Mouse (Mus musculus): ENCODE results near the gene Myo7a. TPM values are rescaled to one million over a fixed set of nuclear protein-coding genes. Genes with fewer than 3 reads are reported as not detected.

Myo7a gene
- polyA plus RNA-seq, 1 experiment from 2014 or later: 8.3 TPM

DNA sequence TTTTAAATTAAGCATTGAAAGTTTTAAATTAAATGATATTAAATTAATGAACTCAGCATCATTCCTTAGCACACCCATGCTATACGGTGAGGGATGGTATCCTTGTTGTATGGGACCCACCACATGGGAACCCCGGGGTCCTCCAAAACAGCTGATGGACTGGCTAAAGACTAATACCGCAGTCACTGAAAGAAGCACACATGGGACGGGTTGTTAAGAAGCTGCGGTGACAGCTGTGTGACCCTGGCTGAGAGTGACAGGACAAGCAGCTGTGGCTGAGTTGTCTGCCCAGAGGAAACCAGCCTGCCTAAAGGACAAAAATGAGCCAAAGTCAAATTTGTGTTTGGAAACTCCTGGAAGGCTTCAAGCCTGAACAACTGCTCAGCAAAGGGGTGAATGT lies 34.6 kb upstream of the Myo7a start:
- peak overlapping the region; percentile 15; the same call in 1 of the 2 replicates for H3K27ac ChIP-seq
- no peak for DNase-seq
- no peak overlapping the region for H3K4me2 ChIP-seq
- H3K4me1 ChIP-seq (replicated peaks): peaks cover 80% of the 10 kb centered on the region
- H3K9me3 ChIP-seq (replicated peaks): no peaks in the 10 kb centered on the region
- H3K4me3 ChIP-seq (replicated peaks): no peak overlapping the region
- no peaks in the 10 kb centered on the region for H3K27me3 ChIP-seq
- H3K9ac ChIP-seq: no peak overlapping the region
- ATAC-seq (ENCODE audit: low read depth): no peak
- peaks cover 38% of the 10 kb centered on the region for H3K36me3 ChIP-seq
- WGBS (ENCODE audit: insufficient replicate concordance): 66% methylated on average over 5 of the region's 5 CpGs

DNA sequence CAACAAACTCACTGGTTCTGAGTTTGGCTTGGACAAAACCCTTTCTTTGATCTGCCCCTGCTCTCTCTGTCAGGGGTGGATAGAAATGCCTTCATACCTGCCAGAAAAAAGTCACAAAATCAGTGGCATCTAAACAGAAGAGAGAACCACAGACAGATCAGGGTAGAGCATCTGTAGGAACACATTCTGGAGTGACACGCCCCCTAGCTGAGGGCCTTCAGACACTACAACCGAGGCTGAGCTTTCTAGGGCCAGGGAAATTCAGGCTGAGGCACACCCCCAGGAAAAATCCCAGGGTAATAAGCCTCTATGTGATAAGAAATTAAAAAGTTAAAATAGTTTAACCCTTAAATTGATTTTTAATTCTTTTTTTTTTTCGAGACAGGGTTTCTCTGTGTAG lies 34.0 kb upstream of the Myo7a start:
- Histone ChIP-seq H3K4me2 (no peak overlapping the region), H3K4me1 (replicated peaks) (peaks cover 76% of the 10 kb centered on the region), H3K9me3 (replicated peaks) (no peaks in the 10 kb centered on the region), H3K27me3 (no peaks in the 10 kb centered on the region), H3K9ac (no peak overlapping the region), H3K36me3 (peaks cover 40% of the 10 kb centered on the region), H3K4me3 (replicated peaks) (no peak overlapping the region), H3K27ac (no peak overlapping the region)
- no peak for DNase-seq
- 40% methylated on average over 3 of the region's 3 CpGs for WGBS (ENCODE audit: insufficient replicate concordance)
- no peak for ATAC-seq (ENCODE audit: low read depth)

DNA sequence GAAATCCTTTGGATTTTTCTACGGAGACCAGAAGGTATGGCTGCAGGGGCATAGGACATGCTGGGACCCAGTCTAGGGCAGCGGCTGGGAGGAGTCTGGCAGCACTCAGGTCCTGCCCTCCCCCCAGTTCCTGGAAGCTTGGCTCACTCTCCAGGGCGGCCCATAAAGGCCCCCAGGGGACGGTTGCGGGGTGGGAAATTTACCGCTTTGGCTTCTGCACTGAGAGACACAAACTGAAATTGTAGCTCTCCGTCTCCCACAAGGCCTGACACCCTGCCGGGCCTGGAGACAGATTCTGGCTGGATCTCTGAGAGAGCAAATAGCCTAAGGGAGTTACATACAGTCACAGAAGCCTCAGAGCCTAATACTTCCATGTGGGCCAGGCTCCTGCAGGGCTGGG lies 33.1 kb upstream of the Myo7a start:
- 81% methylated on average over 8 of the region's 8 CpGs for WGBS (ENCODE audit: insufficient replicate concordance)
- Histone ChIP-seq H3K9ac (0 out of 2 replicates have a peak overlapping the region, but pooled peaks have one; percentile 2), H3K27me3 (no peaks in the 10 kb centered on the region), H3K27ac (no peak overlapping the region), H3K4me1 (replicated peaks) (peaks cover 72% of the 10 kb centered on the region), H3K9me3 (replicated peaks) (no peaks in the 10 kb centered on the region), H3K4me2 (no peak overlapping the region), H3K4me3 (replicated peaks) (no peak overlapping the region), H3K36me3 (peaks cover 42% of the 10 kb centered on the region)
- ATAC-seq (ENCODE audit: low read depth): no peak
- DNase-seq: no peak

DNA sequence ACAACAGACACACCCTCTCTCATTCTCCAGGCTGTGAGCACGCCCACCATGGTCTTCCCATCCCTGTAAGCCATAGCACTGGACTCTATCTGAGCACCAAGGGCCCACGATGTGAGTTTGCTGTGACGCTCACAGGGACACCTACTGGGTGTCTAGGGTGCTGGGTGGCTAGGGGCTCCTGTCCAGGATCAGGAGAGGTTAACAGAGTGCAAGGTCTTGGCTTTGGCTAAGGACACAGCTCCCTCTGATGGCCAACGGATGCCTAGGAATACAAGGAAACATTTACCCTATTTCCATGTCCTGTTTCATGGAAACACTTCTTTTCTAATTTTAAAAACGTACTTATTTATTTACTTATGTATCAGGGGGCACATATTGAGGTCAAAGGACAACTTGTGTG lies 31.2 kb upstream of the Myo7a start:
- Histone ChIP-seq H3K4me1 (replicated peaks) (peaks cover 62% of the 10 kb centered on the region), H3K36me3 (peaks cover 51% of the 10 kb centered on the region)

DNA sequence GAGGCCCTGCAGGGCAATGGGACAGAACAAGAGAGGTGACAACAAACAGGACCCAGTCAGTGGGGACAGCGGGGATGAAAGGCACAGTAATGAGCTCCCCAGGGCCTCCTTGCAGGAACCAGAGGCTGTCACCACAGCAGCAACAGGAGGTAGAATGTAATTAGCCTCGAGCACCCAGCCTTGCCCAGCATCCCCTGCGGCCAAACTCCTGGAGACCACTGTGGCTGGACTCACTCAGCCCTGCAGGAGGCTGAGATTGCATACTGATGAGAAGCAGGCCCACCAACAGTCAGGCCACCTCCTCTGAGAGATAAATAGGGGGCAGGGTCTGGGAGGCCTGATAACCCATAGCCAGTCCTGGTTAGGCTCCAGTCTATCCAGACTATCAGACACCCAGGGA lies 30.5 kb upstream of the Myo7a start:
- no peak overlapping the region for H3K4me3 ChIP-seq (replicated peaks)
- H3K9me3 ChIP-seq (replicated peaks): no peaks in the 10 kb centered on the region
- H3K9ac ChIP-seq: no peak overlapping the region
- H3K27me3 ChIP-seq: no peaks in the 10 kb centered on the region
- peaks cover 59% of the 10 kb centered on the region for H3K36me3 ChIP-seq
- H3K27ac ChIP-seq: no peak overlapping the region
- peaks cover 61% of the 10 kb centered on the region for H3K4me1 ChIP-seq (replicated peaks)
- peak; percentile 12; the same call in 1 of the 2 replicates for ATAC-seq (ENCODE audit: low read depth)
- DNase-seq: no peak
- H3K4me2 ChIP-seq: no peak overlapping the region
- 44% methylated on average over 3 of the region's 3 CpGs for WGBS (ENCODE audit: insufficient replicate concordance)

More for the DNA sequence above, 31.2 kb upstream of the Myo7a start:
- Histone ChIP-seq H3K9me3 (replicated peaks) (no peaks in the 10 kb centered on the region), H3K27ac (no peak overlapping the region), H3K4me2 (no peak overlapping the region), H3K9ac (no peak overlapping the region), H3K27me3 (no peaks in the 10 kb centered on the region), H3K4me3 (replicated peaks) (no peak overlapping the region)
- 51% methylated on average over 5 of the region's 5 CpGs for WGBS (ENCODE audit: insufficient replicate concordance)
- ATAC-seq (ENCODE audit: low read depth) (peak; percentile 13; the same call in 1 of the 2 replicates), DNase-seq (no peak)

DNA sequence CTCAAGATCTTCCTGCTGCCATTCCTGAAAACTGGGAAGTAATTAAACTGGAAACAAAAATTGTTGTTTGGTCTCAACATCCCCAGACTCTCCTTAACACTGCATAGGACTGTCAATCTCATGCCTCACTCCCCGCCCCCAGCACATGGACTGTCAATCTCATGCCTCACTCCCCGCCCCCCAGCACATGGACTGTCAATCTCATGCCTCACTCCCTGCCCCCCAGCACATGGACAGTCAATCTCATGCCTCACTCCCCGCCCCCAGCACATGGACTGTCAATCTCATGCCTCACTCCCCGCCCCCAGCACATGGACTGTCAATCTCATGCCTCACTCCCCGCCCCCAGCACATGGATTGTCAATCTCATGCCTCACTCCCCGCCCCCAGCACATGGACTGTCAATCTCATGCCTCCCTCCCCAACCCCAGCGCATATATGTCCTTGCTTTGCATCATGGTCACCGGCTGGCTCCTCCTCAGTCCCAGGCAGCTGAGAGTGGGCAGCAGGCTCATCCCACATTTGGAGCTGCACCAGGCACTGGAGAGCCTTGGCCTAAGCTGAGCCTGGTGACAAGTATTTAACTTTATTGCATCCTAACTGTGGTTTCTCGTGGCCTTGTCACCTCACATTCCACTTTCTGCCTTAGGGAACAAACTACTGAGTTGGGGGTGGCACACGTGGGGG lies 29.5 kb upstream of the Myo7a start:
- no peak overlapping the region for H3K9ac ChIP-seq
- peaks cover 66% of the 10 kb centered on the region for H3K36me3 ChIP-seq
- no peak overlapping the region for H3K27ac ChIP-seq
- DNase-seq (no peak), ATAC-seq (ENCODE audit: low read depth) (no peak)
- H3K27me3 ChIP-seq: no peaks in the 10 kb centered on the region
- H3K9me3 ChIP-seq (replicated peaks): no peaks in the 10 kb centered on the region
- no peak overlapping the region for H3K4me3 ChIP-seq (replicated peaks)
- WGBS (ENCODE audit: insufficient replicate concordance): 70% methylated on average over 10 of the region's 10 CpGs
- H3K4me2 ChIP-seq: no peak overlapping the region
- peaks cover 58% of the 10 kb centered on the region for H3K4me1 ChIP-seq (replicated peaks)

DNA sequence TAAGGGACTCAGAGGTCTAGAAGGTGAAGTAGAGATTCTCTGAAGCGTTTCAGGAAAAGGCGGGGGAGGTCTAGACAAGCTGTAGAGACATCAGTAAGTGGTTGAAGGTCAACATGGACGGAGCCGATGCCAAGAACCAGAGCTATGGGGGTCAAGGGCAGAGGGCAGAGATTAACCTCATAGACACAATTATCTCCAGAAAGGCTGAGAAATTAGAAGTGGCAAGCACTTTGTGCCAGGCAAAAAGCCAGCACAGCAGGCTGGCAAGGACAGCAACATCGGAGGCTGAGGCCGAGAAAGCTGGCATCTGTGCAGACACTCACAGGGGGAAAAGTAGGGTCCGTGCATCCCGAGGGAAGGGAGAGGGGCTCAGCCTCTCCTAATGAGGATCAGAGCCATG lies 28.4 kb upstream of the Myo7a start:
- Histone ChIP-seq H3K27ac (no peak overlapping the region), H3K9me3 (replicated peaks) (no peaks in the 10 kb centered on the region), H3K4me3 (replicated peaks) (no peak overlapping the region), H3K36me3 (peaks cover 62% of the 10 kb centered on the region), H3K9ac (no peak overlapping the region), H3K4me1 (replicated peaks) (peaks cover 57% of the 10 kb centered on the region), H3K4me2 (no peak overlapping the region), H3K27me3 (no peaks in the 10 kb centered on the region)
- no peak for DNase-seq
- no peak for ATAC-seq (ENCODE audit: low read depth)
- WGBS (ENCODE audit: insufficient replicate concordance): 88% methylated on average over 8 of the region's 8 CpGs

DNA sequence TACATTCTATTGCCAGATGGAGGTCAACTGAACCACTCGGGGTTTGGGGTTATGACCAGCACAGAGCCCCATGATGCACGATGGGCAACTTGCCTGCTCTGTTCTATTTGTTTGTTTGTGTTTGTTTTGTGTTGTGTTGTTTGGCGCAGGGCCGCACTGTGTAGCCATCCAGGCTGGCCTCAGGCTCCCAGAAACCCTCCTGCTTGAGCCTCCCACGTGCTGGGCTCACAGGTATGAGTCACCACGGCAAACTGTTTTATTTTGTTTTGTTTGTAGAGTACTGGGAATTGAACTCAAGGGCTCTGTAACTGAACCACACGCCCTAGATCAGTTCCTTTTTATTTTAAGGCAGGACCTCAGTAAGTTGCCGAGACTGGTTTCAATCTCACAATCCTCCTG lies 27.1 kb upstream of the Myo7a start:
- Histone ChIP-seq H3K4me3 (replicated peaks) (no peak overlapping the region), H3K4me2 (no peak overlapping the region), H3K9me3 (replicated peaks) (no peaks in the 10 kb centered on the region), H3K27ac (no peak overlapping the region), H3K4me1 (replicated peaks) (peaks cover 58% of the 10 kb centered on the region), H3K27me3 (no peaks in the 10 kb centered on the region), H3K36me3 (peaks cover 49% of the 10 kb centered on the region), H3K9ac (no peak overlapping the region)
- 78% methylated on average over 8 of the region's 8 CpGs for whole genome bisulfite sequencing (ENCODE audit: insufficient replicate concordance)
- no peak for DNase-seq
- no peak for ATAC-seq (ENCODE audit: low read depth)

DNA sequence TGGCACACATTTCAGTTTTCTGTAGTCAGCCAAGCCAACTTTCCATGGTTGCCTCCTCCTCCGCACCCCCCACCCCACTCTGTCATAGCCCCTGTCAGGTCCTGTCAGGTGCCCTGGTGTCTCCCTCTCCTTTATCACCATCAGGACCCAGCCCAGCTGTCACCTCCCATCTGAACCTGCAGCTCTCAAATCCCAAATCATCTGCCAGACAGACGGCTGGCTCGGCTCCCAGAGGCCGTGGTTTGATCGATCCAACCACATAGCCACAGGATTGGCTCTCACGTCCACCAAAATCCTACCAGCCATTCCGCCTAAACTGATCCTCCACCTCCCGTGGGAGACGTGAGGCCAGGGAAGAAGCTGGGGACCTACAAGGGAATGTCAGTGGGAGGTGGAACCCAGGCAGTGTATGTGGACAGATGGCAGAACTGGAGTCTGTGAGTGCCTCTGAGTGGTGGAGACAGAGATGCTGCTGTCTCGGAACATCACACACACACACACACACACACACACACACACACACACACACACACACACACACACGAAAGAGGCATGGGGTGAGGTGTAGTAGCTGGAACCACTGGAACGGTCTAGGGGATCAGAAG lies 26.6 kb upstream of the Myo7a start:
- no peak for DNase-seq
- H3K36me3 ChIP-seq: peaks cover 47% of the 10 kb centered on the region
- no peak overlapping the region for H3K4me3 ChIP-seq (replicated peaks)
- H3K27ac ChIP-seq: no peak overlapping the region
- H3K4me1 ChIP-seq (replicated peaks): peaks cover 58% of the 10 kb centered on the region
- 80% methylated on average over 11 of the region's 12 CpGs for WGBS (ENCODE audit: insufficient replicate concordance)
- no peak overlapping the region for H3K9ac ChIP-seq
- no peak for ATAC-seq (ENCODE audit: low read depth)
- H3K4me2 ChIP-seq: no peak overlapping the region
- no peaks in the 10 kb centered on the region for H3K9me3 ChIP-seq (replicated peaks)
- H3K27me3 ChIP-seq: no peaks in the 10 kb centered on the region

DNA sequence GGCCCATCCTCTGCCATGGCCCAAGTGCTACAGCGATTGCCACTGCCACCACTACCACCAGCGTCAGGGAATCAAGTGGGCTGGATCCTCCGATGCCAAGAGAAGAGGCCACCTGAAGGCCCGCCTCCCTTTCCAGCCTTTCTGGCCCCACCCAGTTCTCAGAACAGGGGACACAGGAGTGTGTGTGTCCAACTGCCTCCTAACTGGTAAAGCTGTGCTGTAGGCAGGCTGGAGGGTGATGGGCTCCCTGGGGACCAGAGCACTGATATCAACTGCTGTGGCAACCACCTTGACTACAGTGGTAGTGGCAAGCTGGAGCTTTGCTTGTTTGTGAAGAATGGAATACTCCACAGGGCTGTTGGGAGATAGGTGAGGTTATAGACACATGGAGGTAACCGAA lies 26.1 kb upstream of the Myo7a start, which contains the start of gene Omp:
Gene Omp, minus strand, starts transcription at position 101 of the 400 bp plus-strand sequence.
- H3K9ac ChIP-seq: no peak within 1 kb of the TSS
- no peak within 1 kb of the TSS for H3K4me2 ChIP-seq
- H3K36me3 ChIP-seq: peaks cover 45% of the 10 kb centered on the region
- H3K9me3 ChIP-seq (replicated peaks): no peaks in the 10 kb centered on the region
- ATAC-seq (ENCODE audit: low read depth) (no peak), DNase-seq (no peak)
- H3K4me1 ChIP-seq (replicated peaks): peaks cover 60% of the 10 kb centered on the region
- no peak within 1 kb of the TSS for H3K4me3 ChIP-seq (replicated peaks)
- WGBS (ENCODE audit: insufficient replicate concordance): 77% methylated on average over 5 of the region's 5 CpGs
- H3K27me3 ChIP-seq: no peaks in the 10 kb centered on the region
- no peak within 1 kb of the TSS for H3K27ac ChIP-seq

DNA sequence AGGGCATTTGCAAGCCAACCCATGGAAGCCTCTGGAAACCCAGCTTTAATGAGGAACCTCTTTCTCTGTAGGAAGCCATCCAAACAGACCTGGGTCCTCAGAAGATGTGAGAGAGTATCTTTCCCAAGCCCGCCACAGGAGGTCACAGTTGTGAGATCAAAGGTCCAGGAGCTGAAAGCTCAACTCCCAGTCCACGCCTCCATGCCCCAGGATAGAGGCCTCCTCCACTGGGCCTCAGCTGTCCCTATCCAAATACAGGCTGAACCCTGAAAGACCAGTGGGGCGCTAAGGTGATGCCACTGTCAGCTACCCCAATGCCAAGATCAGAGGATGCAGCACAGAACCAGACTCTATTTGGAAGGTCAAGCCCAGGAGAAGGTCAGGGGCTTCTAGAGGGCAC lies 23.3 kb upstream of the Myo7a start:
- H3K27ac ChIP-seq: no peak overlapping the region
- 85% methylated on average over 3 of the region's 3 CpGs for WGBS (ENCODE audit: insufficient replicate concordance)

DNA sequence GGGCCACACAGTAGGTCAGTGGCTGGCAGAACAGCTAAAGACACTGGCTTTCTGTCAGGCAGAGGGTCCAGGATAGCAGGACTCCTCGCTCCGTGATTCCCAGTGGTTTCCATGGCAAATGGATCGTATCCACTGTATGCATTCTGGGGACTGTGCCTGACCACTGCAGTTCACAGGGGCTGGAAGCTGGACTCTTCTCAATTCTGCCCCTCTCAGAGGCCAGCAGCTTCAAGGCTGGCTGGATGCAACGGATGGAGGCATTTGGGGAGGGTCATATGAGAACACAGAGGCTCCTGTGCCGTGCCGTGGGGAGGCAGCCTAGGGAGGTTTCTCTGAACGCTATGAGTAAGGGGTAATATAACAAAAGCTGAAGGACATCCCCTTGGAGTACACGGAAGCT lies 22.9 kb upstream of the Myo7a start:
- Histone ChIP-seq H3K36me3 (peaks cover 39% of the 10 kb centered on the region), H3K27me3 (no peaks in the 10 kb centered on the region), H3K4me2 (no peak overlapping the region), H3K4me1 (replicated peaks) (peaks cover 61% of the 10 kb centered on the region), H3K4me3 (replicated peaks) (no peak overlapping the region), H3K9me3 (replicated peaks) (no peaks in the 10 kb centered on the region), H3K9ac (no peak overlapping the region), H3K27ac (no peak overlapping the region)
- ATAC-seq (ENCODE audit: low read depth) (no peak), DNase-seq (no peak)
- WGBS (ENCODE audit: insufficient replicate concordance): 85% methylated on average over 8 of the region's 8 CpGs

More for the DNA sequence above, 23.3 kb upstream of the Myo7a start:
- Histone ChIP-seq H3K36me3 (peaks cover 42% of the 10 kb centered on the region), H3K4me3 (replicated peaks) (no peak overlapping the region), H3K4me1 (replicated peaks) (peaks cover 61% of the 10 kb centered on the region), H3K9ac (no peak overlapping the region), H3K27me3 (no peaks in the 10 kb centered on the region), H3K4me2 (no peak overlapping the region), H3K9me3 (replicated peaks) (no peaks in the 10 kb centered on the region)
- ATAC-seq (ENCODE audit: low read depth) (no peak), DNase-seq (no peak)

Measured in liver, embryonic 13.5 days (tissue).